Comparison of ENCODE assay signal across 7 mouse cellular contexts in genomic region chr1:189007980-189008324, GRCm38 (mm10). TPM values are rescaled to one million over a fixed set of nuclear protein-coding genes. Genes with fewer than 3 reads are reported as not detected.
DNase-seq lines count a peak whose midpoint lies in the region; ATAC-seq and TF ChIP-seq lines count a peak whose summit lies in the region.

No protein-coding gene starts in this region.

- no peak; the same call in 1 of the 2 replicates for ATAC-seq in lung, embryonic 14.5 days (ENCODE audit: insufficient read depth)
- peak; percentile 67 for ATAC-seq in forebrain, embryonic 11.5 days (replicated peaks; ENCODE audit: low FRiP score)
- peak; percentile 46 for ATAC-seq in limb, embryonic 12.5 days (ENCODE audit: insufficient number of reproducible peaks, insufficient read depth, low FRiP score, low TSS enrichment, low read depth)

- no peak for DNase-seq in lung, embryonic 14.5 days
- DNase-seq in lung, postnatal 4 days = no peak
- no peak for DNase-seq in forebrain, embryonic 11.5 days (ENCODE audit: low spot score)
- DNase-seq in right cerebral cortex, postnatal 36 days (ENCODE audit: low spot score in 2 of 2) = no peak
- DNase-seq in thymus, postnatal 4 days = no peak

- no peaks in the 10 kb centered on the region for H3K9me3 ChIP-seq in lung, embryonic 14.5 days (ENCODE audit: low read depth, low read length)
- H3K9me3 ChIP-seq in forebrain, embryonic 11.5 days (ENCODE audit: control insufficient read depth, low read length) = no peaks in the 10 kb centered on the region
- no peaks in the 10 kb centered on the region for H3K9me3 ChIP-seq in limb, embryonic 12.5 days

- H3K4me2 ChIP-seq in lung, embryonic 14.5 days = peak overlapping the region; percentile 45
- no peak overlapping the region for H3K4me2 ChIP-seq in forebrain, embryonic 11.5 days (ENCODE audit: low read depth, low read length, severe bottlenecking)
- peak overlapping the region; percentile 19; the same call in 1 of the 2 replicates for H3K4me2 ChIP-seq in limb, embryonic 12.5 days

- TF ChIP-seq POLR2A in small intestine, adult 2 months (IDR thresholded peaks at IDR 0.05; ENCODE audit: low read depth, low read length) = no peak

- H3K4me3 ChIP-seq in lung, embryonic 14.5 days (ENCODE audit: low read depth, low read length) = peak overlapping the region; percentile 91
- H3K4me3 ChIP-seq in forebrain, embryonic 11.5 days (ENCODE audit: low read depth, low read length) = peak overlapping the region; percentile 96
- H3K4me3 ChIP-seq in limb, embryonic 12.5 days (replicated peaks) = peak overlapping the region; percentile 99
- H3K4me3 ChIP-seq in small intestine, adult 2 months (ENCODE audit: low read depth, low read length) = peak overlapping the region; percentile 94

- H3K9ac ChIP-seq in lung, embryonic 14.5 days = peak overlapping the region; percentile 92; the same call in 1 of the 2 replicates
- H3K9ac ChIP-seq in forebrain, embryonic 11.5 days (ENCODE audit: low read length) = no peak overlapping the region
- H3K9ac ChIP-seq in limb, embryonic 12.5 days (replicated peaks) = no peak overlapping the region

- no peak for TF ChIP-seq CTCF in lung, embryonic 14.5 days (IDR thresholded peaks at IDR 0.05; ENCODE audit: low read depth)
- TF ChIP-seq CTCF in small intestine, adult 2 months (IDR thresholded peaks at IDR 0.05; ENCODE audit: extremely low read depth, insufficient read length, insufficient replicate concordance, low read depth, low read length) = no peak

- no peaks in the 10 kb centered on the region for H3K27me3 ChIP-seq in lung, embryonic 14.5 days (ENCODE audit: insufficient read depth, low read length)
- H3K27me3 ChIP-seq in forebrain, embryonic 11.5 days (ENCODE audit: control insufficient read depth, insufficient read depth, low read length) = no peaks in the 10 kb centered on the region
- H3K27me3 ChIP-seq in limb, embryonic 12.5 days = no peaks in the 10 kb centered on the region
- H3K27me3 ChIP-seq in small intestine, adult 2 months (ENCODE audit: control insufficient read depth, insufficient read depth, low read length) = no peaks in the 10 kb centered on the region

- H3K36me3 ChIP-seq in lung, embryonic 14.5 days (ENCODE audit: insufficient read depth) = peaks cover 3% of the 10 kb centered on the region; the same call in 1 of the 2 replicates
- H3K36me3 ChIP-seq in forebrain, embryonic 11.5 days (ENCODE audit: control insufficient read depth, insufficient read depth, low read length) = no peaks in the 10 kb centered on the region
- H3K36me3 ChIP-seq in limb, embryonic 12.5 days = peaks cover 10% of the 10 kb centered on the region; the same call in 1 of the 2 replicates
- H3K36me3 ChIP-seq in small intestine, adult 2 months (ENCODE audit: control insufficient read depth, insufficient read depth, low read length) = no peaks in the 10 kb centered on the region

- no peak overlapping the region for H3K27ac ChIP-seq in lung, embryonic 14.5 days (ENCODE audit: low read depth)
- no peak overlapping the region for H3K27ac ChIP-seq in forebrain, embryonic 11.5 days (ENCODE audit: low read depth, low read length)
- H3K27ac ChIP-seq in limb, embryonic 12.5 days = no peak overlapping the region
- no peak overlapping the region for H3K27ac ChIP-seq in small intestine, adult 2 months (ENCODE audit: insufficient read depth, low read depth, low read length)

- 49% methylated on average over 7 of the region's 7 CpGs for WGBS in lung, embryonic 14.5 days
- 56% methylated on average over 7 of the region's 7 CpGs for WGBS in forebrain, embryonic 11.5 days
- WGBS in limb, embryonic 12.5 days = 47% methylated on average over 7 of the region's 7 CpGs
- WGBS in small intestine, adult 2 months = 32% methylated on average over 7 of the region's 7 CpGs

- peaks cover 17% of the 10 kb centered on the region for H3K4me1 ChIP-seq in lung, embryonic 14.5 days (ENCODE audit: insufficient read depth)
- peaks cover 10% of the 10 kb centered on the region for H3K4me1 ChIP-seq in forebrain, embryonic 11.5 days (replicated peaks; ENCODE audit: control insufficient read depth, insufficient read depth, low read length)
- H3K4me1 ChIP-seq in limb, embryonic 12.5 days (replicated peaks) = peaks cover 18% of the 10 kb centered on the region
- H3K4me1 ChIP-seq in small intestine, adult 2 months (ENCODE audit: control insufficient read depth, insufficient read depth, insufficient read length, low read length) = peaks cover 7% of the 10 kb centered on the region; the same call in 1 of the 2 replicates

RNA-seq across cellular contexts. Expression of gene Kctd3, which starts 0.3 kb away (rescaled TPM):
- polyA plus RNA-seq in lung, embryonic 14.5 days (2014; fragmentation: Nextera tagmentation; extraction: Ambion mirVana) = 38.7 and 45.9 TPM in 2 replicates
- 36.4 and 44.6 TPM in 2 replicates for polyA plus RNA-seq in forebrain, embryonic 11.5 days (2014; fragmentation: Nextera tagmentation; extraction: Ambion mirVana)
- 44.5 and 46.5 TPM in 2 replicates for polyA plus RNA-seq in limb, embryonic 12.5 days (2016; fragmentation: Nextera tagmentation; extraction: Ambion mirVana)
- polyA plus RNA-seq in small intestine, adult 2 months (2012; rRNA removed) = 19.6 and 30.6 TPM in 2 replicates
